Mouse (Mus musculus): ENCODE results near the gene Gpr146.

Gene Gpr146

DNA sequence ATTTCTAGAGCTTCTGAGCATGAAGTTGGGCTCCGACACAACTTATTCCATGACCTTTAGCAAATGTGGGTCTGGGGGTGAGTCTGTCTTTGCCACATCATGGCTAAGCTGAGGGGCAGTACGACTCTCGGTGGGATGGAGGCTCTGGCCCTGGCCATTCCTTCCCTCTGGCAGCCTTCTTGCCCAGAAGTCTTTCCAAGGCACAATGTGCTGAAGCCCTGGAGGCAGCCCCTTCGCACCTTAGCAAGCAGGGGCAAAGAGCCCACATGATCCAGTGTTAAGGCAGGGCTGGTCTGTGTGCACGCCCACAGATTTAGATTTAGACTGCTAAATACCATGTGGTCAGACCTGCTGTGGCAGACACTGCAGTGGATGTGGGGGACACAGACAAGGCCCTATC, 21.3 kb downstream of the Gpr146 start:
- DNase-seq (ENCODE audit: low read depth, low spot score): no peak

GRCm38 (mm10) chr5:139399991-139400390, 22.5 kb downstream of the Gpr146 start:
- DNase-seq (ENCODE audit: low read depth, low spot score): no peak

- no peak for DNase-seq (ENCODE audit: low read depth, low spot score)
These were observed 24.6 kb downstream of the Gpr146 start for GRCm38 (mm10) chr5:139402106-139402505.

DNA sequence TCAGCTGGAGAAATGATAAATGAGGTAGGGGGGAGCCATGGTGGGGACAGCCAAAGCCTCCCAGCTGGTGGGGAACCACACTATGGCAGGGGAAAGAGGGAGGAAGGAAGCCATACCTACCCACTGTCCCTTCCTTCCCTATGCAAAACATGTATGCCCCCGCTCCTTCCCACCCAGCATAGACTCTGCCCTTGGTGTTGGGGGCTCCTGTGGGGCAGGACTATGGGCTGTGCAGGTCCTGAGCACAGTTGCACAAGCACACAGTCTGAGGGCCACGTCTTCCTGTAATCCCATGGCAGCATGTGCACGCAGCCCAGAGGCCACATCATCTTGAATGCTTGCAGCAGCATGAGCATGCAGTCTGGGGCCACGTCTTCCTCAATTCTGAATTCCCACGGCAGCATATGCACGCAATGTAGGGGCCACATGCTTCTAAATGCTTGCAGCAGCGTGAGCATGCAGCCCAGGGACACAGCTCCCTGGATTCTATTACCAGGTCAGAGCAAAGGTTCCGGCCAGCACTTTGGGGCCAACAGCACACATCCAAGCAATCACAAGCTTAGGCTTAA, 26.3 kb downstream of the Gpr146 start:
- no peak for DNase-seq (ENCODE audit: low read depth, low spot score)

DNA sequence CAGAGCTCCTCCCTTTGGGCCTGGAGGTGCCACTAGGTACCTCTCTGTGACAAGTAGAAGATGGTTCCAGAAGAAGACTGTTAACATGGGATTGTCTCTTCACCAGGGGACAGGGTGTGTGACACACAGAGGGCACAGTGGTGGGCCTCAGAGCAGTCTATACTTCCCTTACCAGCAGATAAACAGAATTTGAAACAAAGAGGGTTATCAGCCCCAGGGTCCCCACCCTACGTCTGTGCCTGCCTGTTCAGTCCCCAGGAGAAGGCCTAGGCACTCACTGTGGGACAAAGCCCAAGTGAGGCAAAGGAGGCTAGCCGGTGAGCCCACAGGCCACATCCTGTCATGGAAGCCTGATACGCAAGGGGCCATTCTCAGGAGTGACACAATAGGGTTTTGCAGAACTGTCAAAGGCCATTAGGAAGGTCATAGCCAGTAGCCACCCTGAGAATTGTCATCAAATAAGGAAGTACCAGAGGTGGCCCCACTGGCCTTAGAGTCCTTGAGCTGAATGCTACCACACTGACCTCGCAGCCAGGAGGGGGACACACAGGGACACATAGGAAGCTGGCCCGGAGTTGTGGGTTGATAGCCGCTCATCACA, 27.4 kb downstream of the Gpr146 start, which contains the start of gene C130050O18Rik:
TSS of gene C130050O18Rik (plus strand) at position 480 of the 601 bp plus-strand sequence.
- DNase-seq (ENCODE audit: low read depth, low spot score): no peak

DNA sequence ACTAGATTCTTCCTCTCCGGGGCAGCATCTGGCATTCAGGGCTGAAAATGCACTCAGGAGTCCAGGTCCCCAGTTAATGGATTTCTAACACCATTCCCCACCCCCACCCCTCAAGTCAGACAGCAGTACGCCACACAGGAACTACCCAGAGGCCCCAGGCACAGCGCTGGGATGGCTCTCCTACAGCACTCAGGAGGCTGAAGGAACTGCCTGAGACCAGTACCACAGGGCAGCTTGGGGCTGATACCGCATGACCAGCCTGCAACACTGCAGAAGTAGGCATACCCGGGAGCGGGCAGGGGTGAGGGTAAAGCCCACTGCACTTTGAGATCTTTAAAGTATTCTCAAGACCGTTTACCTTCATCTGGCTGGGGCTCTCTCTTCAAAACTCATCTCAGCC, 28.0 kb downstream of the Gpr146 start:
- no peak for DNase-seq (ENCODE audit: low read depth, low spot score)

GRCm38 (mm10) chr5:139405953-139406352, 28.5 kb downstream of the Gpr146 start:
- no peak for DNase-seq (ENCODE audit: low read depth, low spot score)

GRCm38 (mm10) chr5:139407121-139407885, 29.8 kb downstream of the Gpr146 start:
- no peak for DNase-seq (ENCODE audit: low read depth, low spot score)

GRCm38 (mm10) chr5:139408511-139408910, 31.0 kb downstream of the Gpr146 start:
- DNase-seq (ENCODE audit: low read depth, low spot score): no peak

GRCm38 (mm10) chr5:139409412-139409811, 31.9 kb downstream of the Gpr146 start:
- DNase-seq (ENCODE audit: low read depth, low spot score): no peak

DNA sequence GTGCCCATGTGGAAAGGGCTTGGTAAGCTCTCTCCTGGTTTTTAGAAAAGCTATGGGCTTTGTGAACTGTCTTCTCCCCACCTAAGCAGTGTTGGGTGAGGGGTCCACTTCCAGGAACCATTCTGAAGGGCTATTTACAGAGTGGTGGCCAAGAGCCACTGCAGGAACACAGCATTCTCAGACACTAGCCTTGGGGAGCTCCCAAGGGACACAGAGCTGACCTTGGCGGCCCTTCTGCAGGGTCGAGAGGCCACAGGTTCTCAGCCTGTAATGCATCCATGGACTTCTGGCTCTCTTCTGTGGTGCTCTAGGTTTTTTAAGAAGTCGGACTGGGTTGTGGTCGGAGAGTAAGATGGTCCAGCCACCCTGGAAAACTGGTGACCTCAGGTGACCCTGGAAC, 32.6 kb downstream of the Gpr146 start:
- no peak for DNase-seq (ENCODE audit: low read depth, low spot score)

DNA sequence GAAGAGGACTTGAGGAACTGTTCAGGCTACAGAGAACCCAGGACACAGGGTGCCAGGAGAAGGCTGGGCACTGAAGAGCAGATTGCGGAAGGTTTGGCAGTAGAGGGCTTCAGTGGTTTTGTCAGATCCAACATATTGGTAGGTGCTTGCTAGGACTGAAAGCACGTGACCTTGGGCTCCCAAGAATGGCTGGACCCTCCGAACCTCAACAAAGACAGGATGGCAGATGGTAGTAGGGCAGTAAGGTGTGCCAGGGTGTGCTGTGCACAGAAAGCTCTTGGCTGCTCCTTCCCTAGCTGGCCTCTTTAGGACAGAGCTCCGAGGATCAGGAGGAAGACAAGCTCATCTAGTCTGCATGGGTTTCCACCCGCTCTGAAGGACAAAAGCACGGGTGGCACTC, 33.6 kb downstream of the Gpr146 start:
- DNase-seq (ENCODE audit: low read depth, low spot score): no peak

DNA sequence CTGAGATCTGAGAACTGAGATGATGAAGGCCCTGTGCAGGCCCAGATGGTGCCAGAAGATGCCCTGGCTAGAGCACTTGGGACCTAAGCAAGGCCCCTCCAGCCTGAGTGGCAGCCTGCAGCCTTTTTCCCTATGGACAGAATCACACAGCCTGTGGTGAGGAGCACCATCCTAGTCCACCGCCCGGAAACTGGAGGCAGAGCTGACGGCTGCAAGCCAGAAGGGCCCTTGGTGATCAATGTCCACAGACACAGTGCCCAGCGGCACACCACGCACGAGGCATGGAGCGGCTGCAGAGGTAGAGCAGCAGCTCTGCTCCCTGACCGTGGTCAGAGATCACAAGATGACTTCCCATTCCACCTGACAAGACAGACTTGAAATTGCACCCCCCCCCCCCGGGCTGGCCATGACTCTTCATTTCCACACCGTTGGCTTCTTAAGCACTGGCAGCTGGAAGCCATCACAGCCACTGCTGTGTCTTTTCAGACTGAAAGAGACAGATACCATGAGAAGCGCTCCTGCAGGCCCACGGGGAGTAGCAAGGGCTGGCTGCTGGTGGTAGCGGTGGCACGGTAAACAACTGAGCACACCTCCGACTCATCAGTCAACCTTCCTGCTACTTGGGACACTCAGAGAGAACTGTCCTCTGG, 34.3 kb downstream of the Gpr146 start:
- no peak for DNase-seq (ENCODE audit: low read depth, low spot score)

DNA sequence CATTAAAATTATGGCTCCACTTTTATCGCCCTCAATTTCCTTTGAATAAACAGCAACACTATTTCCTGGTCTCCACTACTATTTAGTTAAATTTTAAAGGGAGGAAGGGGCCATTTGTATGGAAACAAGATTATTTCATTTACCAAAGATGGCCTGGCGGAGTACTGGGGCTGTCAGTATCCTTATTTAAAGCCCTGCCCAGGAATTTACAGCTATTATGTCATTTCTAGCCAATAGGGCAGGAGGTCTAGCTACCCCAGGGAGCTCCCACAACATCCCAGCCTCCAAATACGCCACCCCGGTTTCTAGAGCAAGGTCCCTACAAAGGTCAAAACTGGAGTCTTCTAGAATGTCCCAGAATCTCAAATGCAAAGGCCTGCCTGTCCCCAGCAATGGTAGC, 36.0 kb downstream of the Gpr146 start:
- DNase-seq (ENCODE audit: low read depth, low spot score): no peak

- DNase-seq (ENCODE audit: low read depth, low spot score): no peak
These were observed 37.5 kb downstream of the Gpr146 start for GRCm38 (mm10) chr5:139415001-139415400.

- no peak for DNase-seq (ENCODE audit: low read depth, low spot score)
These were observed 39.4 kb downstream of the Gpr146 start for GRCm38 (mm10) chr5:139416942-139417341.

GRCm38 (mm10) chr5:139417480-139417879, 40.0 kb downstream of the Gpr146 start:
- DNase-seq (ENCODE audit: low read depth, low spot score): no peak

GRCm38 (mm10) chr5:139418110-139418509, 40.6 kb downstream of the Gpr146 start:
- DNase-seq (ENCODE audit: low read depth, low spot score): no peak

- no peak for DNase-seq (ENCODE audit: low read depth, low spot score)
These were observed 41.1 kb downstream of the Gpr146 start for GRCm38 (mm10) chr5:139418633-139419032.

DNA sequence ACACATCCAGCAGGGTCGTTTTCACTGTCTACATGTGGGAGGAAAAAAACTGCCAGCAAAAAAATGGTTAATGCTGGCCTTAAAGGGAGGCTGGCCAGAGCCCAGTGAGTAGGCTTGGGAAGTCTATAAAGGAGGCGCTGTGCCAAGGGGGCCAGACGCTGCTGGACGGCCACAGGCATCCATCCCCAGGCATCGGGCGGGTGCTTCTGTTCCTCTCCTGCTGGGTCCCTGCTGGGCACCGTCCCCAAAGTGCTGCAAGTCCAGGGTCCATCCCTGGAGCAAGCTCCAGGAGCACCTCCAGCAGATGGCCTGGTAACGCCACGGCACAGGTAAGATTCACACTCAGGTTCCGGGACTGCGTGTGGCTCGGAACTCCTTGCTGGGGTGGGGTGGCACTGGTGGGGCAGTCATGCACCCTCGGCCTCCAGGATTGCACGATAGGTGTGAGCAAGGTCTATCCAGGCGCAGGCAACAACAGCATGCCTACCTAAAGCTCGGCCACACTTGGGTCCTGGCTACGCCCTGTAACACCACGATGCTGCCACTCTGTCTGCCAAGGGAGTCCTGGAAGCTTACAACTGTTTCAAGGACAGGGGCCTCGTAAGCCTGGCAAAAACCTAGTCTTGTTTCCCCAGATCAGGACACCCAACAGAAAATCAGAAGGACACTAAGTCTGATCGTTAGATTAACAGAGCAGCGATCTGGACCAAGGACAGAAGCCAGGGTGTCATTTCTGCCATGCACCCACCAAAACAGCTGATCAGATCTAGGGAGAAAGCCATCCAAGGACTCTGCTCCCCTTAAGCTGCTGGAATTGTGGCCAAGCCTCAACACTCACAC, 45.7 kb downstream of the Gpr146 start, which contains the start of gene Gper1:
TSS of gene Gper1 (plus strand) at position 126 of the 840 bp plus-strand sequence.
- DNase-seq (ENCODE audit: low read depth, low spot score): no peak

- DNase-seq (ENCODE audit: low read depth, low spot score): no peak
These were observed 47.7 kb downstream of the Gpr146 start for GRCm38 (mm10) chr5:139425198-139425597.

All from forelimb bud, embryonic 11.5 days (tissue).